Mouse (Mus musculus) G1E (cell line): ENCODE results near the gene Tmem42.

Experiments used
- CTCF ChIP-seq: IDR thresholded peaks from 2 replicates; pipeline ENCODE4 v1.5.1; 2012; ENCODE audit warnings: low read depth, low read length, inconsistent platforms, mixed read lengths
- GATA1 ChIP-seq: IDR thresholded peaks from 2 replicates; pipeline ENCODE4 v1.6.1; 2012; ENCODE audit warnings: borderline replicate concordance, low read length, inconsistent platforms, mixed read lengths
- POLR2AphosphoS5 ChIP-seq: IDR thresholded peaks from 2 replicates; pipeline ENCODE4 v1.6.1; 2012; ENCODE audit warnings: low read depth, low read length, inconsistent platforms; ENCODE audit not compliant: insufficient replicate concordance
- TAL1 ChIP-seq: conservative IDR thresholded peaks from 2 replicates; pipeline ENCODE4 v1.6.1; 2012; ENCODE audit warnings: low read depth, low read length, inconsistent platforms, mixed read lengths

- TF ChIP-seq CTCF (no peak), TAL1 (no peak), GATA1 (no peak), POLR2AphosphoS5 (no peak)
These were observed 3.1 kb downstream of the Tmem42 start for GRCm38 (mm10) chr9:123024201-123024600.
